Mouse (Mus musculus) kidney, adult 8-10 months (tissue): ENCODE measurements at regions not wholly inside any gene's neighbourhood (a gene's known extent, or its start where the extent isn't known, plus 50 kb on each side); places are given as distances from the start of the nearest gene placed in this dataset.

ENCODE experiments used
- DNase-seq, 2 experiments: peaks; one replicate each; pipeline ENCODE4 v3.0.0; 2022

GRCm38 (mm10) chr6:100140581-100141114, 146.6 kb downstream of the Rybp start:
- no peak for DNase-seq

DNA sequence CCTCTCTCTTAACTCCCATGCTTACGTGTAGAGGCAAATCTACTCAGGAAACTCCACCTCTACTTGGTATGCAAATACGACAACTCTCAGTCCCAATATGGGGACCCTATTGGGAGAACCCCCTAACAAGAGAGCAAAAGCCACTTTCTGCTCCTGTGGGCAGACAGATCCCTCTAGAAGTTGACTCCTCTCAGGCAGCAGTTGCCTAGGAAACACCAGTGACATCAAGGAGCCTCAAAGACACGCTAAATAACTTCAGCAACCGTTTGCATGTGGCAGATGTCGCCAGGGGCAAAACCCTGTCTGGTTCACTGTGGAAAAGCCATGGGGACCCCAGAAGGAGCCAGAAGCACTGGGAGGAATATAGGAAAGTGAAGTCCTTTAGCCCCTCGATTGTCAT, 147.5 kb downstream of the Rybp start:
- no peak for DNase-seq

GRCm38 (mm10) chr6:100138659-100139058, 148.6 kb downstream of the Rybp start:
- no peak for DNase-seq

DNA sequence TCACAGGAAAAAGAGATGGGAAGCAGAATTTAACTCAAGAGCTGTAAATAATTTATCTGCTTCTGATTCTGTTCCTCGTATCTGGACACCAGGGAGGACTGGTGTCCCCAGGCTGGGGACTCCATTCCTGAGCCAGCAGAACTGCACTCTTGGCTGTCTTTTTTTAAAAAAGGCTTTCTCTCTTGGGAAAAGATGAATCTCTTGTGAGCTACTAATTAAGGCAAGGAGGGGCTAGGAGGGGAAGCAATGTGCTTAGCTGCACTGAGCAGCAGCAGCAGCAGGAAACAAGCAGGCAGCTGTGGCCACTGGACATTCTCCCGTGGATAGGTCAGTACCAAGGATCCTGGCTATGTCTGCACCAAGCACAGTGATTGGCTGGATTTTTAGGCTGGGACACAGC, 152.1 kb downstream of the Rybp start:
- no peak for DNase-seq

GRCm38 (mm10) chr6:100133970-100134369, 153.3 kb downstream of the Rybp start:
- no peak for DNase-seq

DNA sequence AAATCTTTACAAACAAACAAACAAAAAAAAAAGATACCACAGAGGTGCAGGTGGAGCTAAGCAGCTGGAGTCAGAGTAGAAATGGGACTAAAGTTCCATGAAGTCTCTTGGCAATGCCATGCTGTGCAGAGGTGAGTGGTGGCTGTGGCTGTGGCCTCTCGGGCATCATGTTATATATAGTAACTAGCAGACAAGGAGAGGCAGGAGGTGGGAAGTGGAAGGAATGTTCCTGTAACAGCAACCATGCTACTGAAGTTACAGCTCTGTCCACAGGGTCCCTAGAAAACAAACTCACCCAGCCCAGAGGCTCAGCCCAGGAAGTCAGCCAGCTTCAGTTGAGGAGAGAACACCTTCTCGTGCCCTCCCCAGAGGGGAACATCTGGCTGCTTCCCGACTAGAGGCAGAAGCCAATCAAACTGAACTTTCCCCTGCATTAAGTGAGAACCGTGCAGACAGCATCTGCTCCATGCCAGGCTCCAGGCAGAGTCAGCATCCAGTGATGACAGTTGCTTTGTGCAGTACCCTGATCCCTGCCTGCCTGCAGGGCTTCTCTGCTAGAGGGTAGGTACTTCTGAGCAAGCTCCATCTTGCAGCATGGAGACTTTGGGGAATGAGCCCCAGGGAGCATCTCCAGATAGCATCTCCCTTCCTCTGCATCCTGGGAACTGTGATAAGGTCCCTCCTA, 154.2 kb downstream of the Rybp start:
- DNase-seq = no peak

GRCm38 (mm10) chr6:100127221-100128143, 159.8 kb downstream of the Rybp start:
- DNase-seq = peak; percentile 80 to 88

- DNase-seq = no peak
These were observed 160.5 kb downstream of the Rybp start for GRCm38 (mm10) chr6:100126736-100127135.

- DNase-seq = peak in 1 of 2 experiments; percentile 8
These were observed 161.0 kb downstream of the Rybp start for GRCm38 (mm10) chr6:100126326-100126725.

GRCm38 (mm10) chr6:100121240-100121639, 166.0 kb downstream of the Rybp start:
- no peak for DNase-seq

DNA sequence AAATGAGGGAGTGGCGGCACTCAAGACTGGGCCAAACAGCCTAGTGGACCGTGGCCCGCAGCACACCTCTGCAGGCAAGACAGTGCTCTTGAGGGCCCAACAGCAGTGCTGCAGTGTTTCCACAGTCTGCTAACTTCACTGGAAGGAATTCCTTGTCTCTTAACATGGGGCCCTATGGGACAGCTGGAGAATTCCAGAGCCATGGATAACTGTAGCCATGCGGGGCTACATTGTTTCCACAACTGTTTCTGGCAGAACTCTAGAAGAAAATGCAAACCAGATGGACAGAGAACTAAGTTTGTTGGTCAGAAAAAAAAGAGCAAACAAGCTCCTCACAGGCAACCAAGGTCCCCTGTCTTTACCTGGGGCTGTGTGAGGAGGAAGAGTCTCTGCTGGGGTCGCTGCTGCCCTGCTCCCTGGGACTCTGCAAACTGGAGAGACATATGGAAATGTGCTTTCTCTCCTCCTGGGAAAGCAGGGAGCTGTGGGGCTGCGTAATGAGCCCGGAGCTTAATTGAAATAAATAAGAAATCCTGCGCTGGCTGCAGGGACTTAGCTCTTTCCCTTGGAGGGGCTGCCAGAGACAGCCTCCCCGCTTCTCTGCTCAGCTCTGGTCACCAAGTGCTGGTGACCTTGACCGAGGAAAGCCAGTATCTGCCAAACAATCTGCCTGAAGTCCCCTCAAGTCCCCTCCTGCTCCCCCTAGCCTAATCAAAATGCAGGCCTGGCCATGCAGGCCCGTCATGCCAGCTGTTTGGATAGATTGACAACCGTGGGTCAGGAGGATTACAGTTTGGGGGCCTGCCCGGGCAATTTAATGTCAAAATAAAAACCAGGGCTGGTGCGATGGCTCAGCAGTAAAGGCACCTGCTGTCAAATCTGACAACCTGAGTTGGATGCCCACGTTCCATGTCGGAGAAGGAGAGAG, 167.0 kb downstream of the Rybp start:
- DNase-seq = no peak

DNA sequence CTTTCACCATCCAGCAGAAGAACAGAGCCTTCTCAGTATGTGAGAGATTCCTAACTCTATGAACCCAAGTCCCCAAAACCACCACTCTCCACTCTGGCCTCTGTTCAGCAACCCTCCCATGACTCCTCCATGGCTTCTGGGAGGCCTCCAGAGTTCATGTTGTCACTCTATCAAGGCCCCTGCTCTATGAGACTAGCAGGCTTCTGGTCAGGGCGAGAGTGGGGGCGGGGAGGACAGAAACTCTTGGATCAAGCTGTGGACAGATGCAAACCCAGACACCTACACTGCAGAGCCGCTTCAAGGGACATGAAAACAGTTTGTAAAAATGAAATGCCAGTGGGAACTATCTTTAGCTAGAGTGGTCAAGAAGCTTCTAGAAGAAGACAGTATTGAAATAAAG, 170.2 kb downstream of the Rybp start:
- no peak for DNase-seq

DNA sequence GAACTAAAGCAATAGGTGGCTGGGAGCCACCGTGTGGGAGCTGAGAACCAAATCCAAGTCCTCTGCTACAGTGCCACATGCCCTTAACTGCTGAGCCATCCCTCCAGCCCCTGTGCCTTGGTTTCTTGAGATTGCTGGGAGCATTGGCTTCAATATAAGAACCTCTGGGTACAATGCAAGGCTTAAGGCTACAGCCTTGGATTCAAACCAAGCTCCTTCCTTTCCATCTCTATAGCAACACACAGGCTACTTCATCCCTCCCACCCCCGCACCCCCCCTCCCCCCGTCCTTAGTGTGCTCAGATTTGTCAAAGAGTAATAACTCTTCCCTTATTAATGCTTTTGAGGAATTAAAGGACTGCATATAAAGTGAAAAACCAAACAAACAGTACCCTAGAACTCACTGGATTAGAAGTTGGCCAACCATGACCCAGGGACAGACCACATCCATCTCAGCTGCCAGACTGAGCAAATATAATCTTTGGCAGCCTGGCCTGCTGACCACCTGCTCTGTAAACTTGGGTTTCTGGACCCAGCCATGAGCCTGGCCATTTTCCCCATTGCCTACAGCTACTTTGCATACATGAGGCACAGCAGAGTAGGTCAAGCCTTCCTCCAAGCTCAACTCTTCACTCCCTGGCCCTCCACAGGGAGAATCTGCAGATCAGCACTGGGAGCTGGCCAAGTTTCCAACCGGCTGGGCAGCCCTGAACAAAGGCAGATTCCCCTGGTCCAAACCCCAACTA, 173.7 kb downstream of the Rybp start:
- DNase-seq = peak in 1 of 2 experiments; percentile 43

DNA sequence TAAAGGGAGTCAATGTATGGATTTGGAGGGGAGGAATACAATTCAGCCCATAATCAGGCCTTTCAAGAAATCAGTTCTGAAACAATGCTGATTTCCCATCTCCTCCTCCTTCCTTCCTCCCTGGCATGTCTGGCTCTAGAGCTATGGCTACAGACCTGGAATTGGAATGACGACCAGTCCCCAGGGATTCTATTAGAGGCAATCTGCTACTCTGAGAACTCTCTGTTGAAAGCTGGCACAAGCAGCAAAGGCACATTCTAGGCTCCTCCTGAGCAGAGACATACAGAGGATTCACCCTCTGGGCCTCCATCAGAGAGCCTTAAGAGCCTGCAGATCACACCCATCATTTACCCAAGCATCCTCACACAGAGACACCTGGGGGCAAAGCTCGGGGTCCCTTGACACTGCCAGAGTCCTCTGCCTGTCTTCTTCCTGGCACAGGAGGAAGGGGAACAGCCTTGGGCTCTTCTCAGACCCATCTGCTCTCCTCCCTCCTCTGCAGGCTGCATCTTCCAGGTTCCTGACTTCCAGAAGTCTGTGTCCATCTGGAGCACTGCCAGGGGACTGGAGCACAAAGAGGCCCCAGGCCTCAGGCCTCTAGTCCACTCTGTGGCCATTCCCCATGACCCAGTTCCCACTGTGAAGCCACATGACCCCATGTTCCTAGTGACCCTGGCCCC, 176.2 kb downstream of the Rybp start:
- DNase-seq = peak in 1 of 2 experiments; percentile 20

- DNase-seq = peak in 1 of 2 experiments; percentile 13
These were observed 177.3 kb downstream of the Rybp start for GRCm38 (mm10) chr6:100109979-100110378.

GRCm38 (mm10) chr6:100109351-100109750, 177.9 kb downstream of the Rybp start:
- no peak for DNase-seq

DNA sequence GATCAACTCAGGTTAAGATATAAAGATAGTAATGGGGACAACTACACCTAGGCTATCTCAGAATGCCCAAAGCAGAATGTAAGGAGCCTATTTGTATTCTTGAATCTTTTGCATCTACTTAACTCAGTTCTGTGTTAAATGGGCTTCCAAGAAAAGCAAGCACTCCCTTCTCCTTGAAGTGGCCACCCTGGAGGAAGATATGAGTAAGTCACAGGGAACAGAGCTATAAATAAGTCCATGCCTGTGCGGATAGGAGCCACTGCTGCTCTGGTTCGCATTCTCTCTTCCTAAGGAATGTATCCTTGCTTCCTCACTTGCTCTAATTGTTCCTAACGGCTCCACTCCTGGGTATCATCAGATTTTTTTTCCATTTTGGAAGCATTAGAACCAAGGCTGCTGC, 179.8 kb downstream of the Rybp start:
- DNase-seq = no peak

- DNase-seq = no peak
These were observed 180.2 kb downstream of the Rybp start for GRCm38 (mm10) chr6:100107066-100107465.

DNA sequence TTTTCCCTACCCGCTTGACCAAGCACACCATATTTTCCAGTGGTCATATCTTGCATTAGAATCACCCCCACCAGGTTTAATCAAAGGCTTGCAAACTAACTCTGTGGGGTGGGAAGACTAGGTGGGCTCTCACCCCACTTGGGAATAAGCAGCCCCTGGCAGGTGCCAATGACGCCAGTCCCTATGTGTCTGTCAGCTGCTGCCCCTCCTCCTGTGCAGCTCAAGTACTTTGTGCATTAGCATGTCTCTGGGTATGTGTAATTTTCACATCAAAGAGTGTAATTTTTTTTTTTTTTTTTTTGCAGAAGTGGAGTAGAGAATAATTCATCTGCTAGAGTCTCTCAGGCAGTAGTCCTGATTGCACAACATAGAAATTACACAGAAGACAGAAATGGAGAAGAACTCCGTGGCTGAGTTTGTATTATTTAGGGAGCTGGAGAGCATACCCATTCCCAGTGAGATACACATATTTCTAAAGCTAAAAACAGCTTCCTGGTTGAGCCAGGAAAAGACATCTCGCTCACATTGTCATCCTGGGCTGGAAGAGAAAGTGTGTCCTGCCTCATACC, 186.6 kb downstream of the Rybp start:
- DNase-seq = no peak

DNA sequence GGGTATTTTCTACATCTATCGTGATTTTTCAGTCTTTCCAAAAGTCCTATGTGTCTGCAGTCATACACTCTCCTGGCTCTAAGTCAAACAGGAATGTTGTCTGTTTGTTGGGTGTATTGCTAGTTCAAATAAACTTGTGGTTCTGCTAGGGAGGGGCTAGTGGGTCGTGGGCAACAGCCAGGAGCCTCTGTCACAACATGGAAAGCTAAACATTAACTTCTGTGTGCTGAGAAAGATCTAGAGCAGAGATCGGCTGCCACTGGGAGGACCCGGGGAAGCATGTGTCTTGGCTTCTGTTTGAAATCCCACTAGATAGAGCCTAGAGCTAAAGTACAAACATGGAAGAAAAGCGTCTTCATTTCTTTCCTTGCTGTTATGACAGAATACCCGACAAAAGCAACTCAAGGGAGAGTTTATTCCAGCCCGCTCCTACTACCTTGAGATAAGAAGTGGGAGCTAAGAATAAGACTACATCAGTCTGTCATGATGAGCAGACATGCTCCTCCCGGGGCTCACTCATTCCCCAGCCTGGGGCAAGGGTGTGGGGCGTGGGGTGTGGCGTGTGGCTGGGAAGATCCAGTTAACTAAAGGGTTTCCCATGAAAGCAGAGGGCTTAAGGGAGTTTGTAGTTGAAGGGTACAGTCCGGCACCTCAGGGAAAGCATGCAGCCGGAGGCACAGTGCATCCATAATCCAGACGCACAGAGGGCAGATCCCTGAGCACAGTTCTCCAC, 190.7 kb downstream of the Rybp start:
- peak; percentile 15 to 40 for DNase-seq
